Mouse (Mus musculus) olfactory bulb, adult 2 months (tissue): ENCODE data around the gene Rin2. TPM values are rescaled to one million over a fixed set of nuclear protein-coding genes. Genes with fewer than 3 reads are reported as not detected.

Experiments used
- H3K27ac ChIP-seq: fragments of 200-500 bp; 2 replicates; pipeline ENCODE4 v1.5.1; 2012; ENCODE audit warnings: low read depth, low read length; ENCODE audit not compliant: insufficient read depth
- H3K4me1 ChIP-seq: fragments of 200-500 bp; 2 replicates; pipeline ENCODE4 v1.6.1; 2012; ENCODE audit warnings: low read length; ENCODE audit not compliant: control insufficient read depth, insufficient read depth
- H3K4me3 ChIP-seq: fragments of 200-500 bp; 2 replicates; pipeline ENCODE4 v1.5.1; 2012; ENCODE audit warnings: mild to moderate bottlenecking, low read depth, low read length, moderate library complexity; ENCODE audit not compliant: insufficient read depth
- CTCF ChIP-seq: fragments of 200-500 bp; IDR thresholded peaks from 2 replicates; pipeline ENCODE4 v1.5.1; 2012; ENCODE audit warnings: low read depth, mild to moderate bottlenecking, low read length, moderate library complexity; ENCODE audit not compliant: insufficient read depth
- POLR2A ChIP-seq: fragments of 200-500 bp; IDR thresholded peaks from 2 replicates; pipeline ENCODE4 v1.6.1; 2012; ENCODE audit warnings: mild to moderate bottlenecking, low read depth, low read length, moderate library complexity; ENCODE audit not compliant: insufficient read depth
- WGBS: fragments of 180-500 bp; shearing (Covaris S2); methylation state at CpG from one replicate; pipeline ENCODE4 v1.1.7; 2018; 5-methylcytosine and 5-hydroxymethylcytosine counted together
- polyA plus RNA-seq: library from polyadenylated mRNA; stranded (reverse); fragments of >200 nt; gene quantifications from 2 replicates; pipeline ENCODE4 v1.2.4, GENCODE M21; 2012; ENCODE audit warnings: low replicate concordance; ENCODE audit not compliant: missing spikeins, insufficient read depth, insufficient read length

The Rin2 gene
- polyA plus RNA-seq, 1 experiment: not detected

GRCm38 (mm10) chr2:145835920-145836319, 160.9 kb downstream of the Rin2 start:
- Histone ChIP-seq H3K4me1 (peaks cover 7% of the 10 kb centered on the region), H3K27ac (no peak overlapping the region), H3K4me3 (no peak overlapping the region)
- TF ChIP-seq CTCF (no peak), POLR2A (no peak)
- WGBS: 92% methylated on average over 1 of the region's 1 CpGs

- WGBS: 87% methylated on average over 3 of the region's 3 CpGs
Observed at GRCm38 (mm10) chr2:145838675-145839074, 163.7 kb downstream of the Rin2 start.

DNA sequence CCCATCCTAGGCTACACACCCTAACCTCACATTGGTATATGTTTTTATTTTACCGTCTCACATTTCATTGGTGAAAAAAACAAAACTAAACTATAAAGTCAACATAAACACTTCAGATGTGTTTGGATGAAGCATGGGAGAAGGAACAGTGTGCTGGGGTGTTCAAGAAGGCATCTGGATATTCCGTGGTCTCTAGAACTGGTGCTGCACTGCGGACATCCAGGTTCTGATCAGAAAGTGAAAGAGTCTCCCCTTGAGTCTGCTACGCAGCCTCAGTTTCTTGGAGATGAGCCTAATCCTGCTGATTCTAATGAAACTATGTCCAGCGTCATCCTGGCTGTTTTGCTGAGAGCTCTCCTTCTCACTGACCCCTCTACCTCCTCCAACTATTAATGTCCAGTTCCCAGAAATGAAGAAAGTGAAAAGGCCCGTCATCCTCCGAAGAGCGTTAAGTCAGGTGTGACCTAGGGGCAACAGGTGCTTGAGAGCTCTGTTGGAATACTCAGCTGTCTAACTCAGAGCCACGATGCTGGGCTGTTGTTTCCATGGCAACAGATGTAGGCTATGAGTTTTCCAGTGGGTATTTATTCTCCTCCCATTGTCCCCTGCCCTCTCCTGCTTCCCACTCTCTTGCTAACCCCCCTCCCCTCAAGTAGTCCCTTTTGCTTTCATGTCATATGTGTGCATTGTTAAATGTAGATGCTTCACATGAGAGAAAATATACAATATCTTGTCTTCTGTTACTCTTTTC, 164.7 kb downstream of the Rin2 start:
- WGBS: 80% methylated on average over 9 of the region's 9 CpGs
- TF ChIP-seq CTCF (no peak), POLR2A (no peak)

More at GRCm38 (mm10) chr2:145838675-145839074, 163.7 kb downstream of the Rin2 start:
- H3K4me3 ChIP-seq: no peak overlapping the region
- no peaks in the 10 kb centered on the region for H3K4me1 ChIP-seq
- no peak overlapping the region for H3K27ac ChIP-seq
- TF ChIP-seq POLR2A: no peak
- TF ChIP-seq CTCF: no peak

DNA sequence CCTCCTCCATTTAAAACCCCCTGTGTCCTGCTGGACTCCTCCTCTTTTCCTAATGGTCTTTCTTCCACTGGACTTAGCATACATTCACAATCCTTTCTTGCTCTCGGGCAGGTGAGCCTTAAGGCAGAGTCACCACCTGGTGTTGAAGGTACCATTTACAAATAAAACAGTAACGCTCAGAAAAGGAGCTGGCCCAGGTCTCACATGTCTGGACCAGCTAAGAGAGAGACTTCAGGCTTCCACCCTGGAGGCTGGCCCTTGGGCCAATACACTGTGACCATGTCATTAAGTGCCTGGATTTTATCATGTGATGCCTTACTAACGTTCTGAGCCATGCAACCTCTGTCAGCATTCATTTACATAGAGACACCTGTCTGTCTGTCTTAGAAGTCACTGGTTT, 165.3 kb downstream of the Rin2 start:
- Histone ChIP-seq H3K27ac (no peak overlapping the region), H3K4me3 (no peak overlapping the region), H3K4me1 (no peaks in the 10 kb centered on the region)
- 83% methylated on average over 3 of the region's 3 CpGs for WGBS
- no peak for TF ChIP-seq POLR2A
- no peak for TF ChIP-seq CTCF

More for the DNA sequence above, 164.7 kb downstream of the Rin2 start:
- Histone ChIP-seq H3K4me1 (no peaks in the 10 kb centered on the region), H3K4me3 (no peak overlapping the region), H3K27ac (no peak overlapping the region)

DNA sequence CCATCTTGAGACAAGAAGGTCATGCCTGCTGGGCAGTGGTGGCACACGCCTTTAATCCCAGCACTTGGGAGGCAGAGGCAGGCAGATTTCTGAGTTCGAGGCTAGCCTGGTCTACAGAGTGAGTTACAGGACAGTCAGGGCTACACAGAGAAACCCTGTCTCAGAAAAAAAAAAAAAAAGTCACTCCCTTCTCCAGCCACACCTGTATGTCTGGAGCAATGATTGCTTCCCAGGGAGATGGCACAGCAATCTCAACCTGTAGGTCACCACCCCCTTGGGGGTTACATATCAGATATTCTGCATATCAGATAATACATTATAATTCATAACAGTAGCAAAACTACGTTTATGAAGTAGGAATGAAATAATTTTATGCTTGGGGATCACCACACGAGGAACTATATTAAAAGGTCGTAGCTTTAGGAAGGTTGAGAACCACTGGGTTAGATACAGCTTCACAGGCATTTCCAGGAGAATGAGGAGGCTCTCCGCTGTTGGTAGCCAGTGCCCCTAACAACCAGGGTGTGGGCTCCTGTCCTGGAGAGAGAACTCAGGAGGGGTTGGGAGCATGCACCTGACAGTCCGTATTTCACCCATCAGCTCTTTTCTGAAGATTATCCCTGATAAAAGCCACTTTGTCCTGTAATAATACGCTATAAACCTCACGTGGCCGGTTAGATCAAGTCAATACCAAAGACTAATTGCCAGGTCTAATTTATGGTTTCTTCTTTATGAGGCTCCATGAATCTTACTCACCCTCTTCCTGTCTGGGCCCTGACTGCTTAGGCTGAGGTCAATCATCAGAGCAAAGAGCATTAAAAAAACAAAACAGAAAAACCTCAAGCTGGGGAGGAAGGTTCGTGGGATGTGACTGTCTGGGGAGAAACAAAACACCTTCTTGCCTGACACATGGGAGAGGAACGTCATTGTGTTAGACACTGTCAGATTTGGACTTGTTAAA, 166.2 kb downstream of the Rin2 start:
- no peak for TF ChIP-seq POLR2A
- TF ChIP-seq CTCF: no peak
- Histone ChIP-seq H3K4me3 (no peak overlapping the region), H3K27ac (no peak overlapping the region), H3K4me1 (no peaks in the 10 kb centered on the region)
- 89% methylated on average over 12 of the region's 12 CpGs for WGBS

DNA sequence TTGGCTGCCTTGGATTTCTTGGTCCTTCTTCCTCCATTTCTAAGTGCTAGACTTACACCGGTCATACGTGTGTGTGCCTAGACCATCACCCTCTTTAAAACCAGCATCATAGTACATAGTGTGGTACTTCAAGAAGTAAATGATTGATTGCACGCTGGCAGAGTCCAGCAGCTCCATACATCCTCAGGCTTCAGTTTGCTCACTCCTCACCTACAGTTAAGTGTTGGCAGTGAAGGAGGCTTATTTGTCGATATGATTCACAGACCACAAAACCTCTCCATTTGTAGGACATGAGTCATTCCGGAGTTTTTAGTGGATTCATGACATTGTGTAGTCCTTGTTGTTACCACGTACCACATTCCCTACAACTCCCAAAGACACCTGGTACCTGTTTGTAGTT, 168.3 kb downstream of the Rin2 start:
- TF ChIP-seq CTCF (no peak), POLR2A (no peak)
- WGBS: 89% methylated on average over 6 of the region's 6 CpGs
- Histone ChIP-seq H3K4me3 (no peak overlapping the region), H3K27ac (no peak overlapping the region), H3K4me1 (no peaks in the 10 kb centered on the region)

GRCm38 (mm10) chr2:145846595-145846994, 171.6 kb downstream of the Rin2 start:
- no peak overlapping the region for H3K27ac ChIP-seq
- 98% methylated on average over 3 of the region's 3 CpGs for WGBS
- H3K4me3 ChIP-seq: no peak overlapping the region
- TF ChIP-seq POLR2A (no peak), CTCF (no peak)
- peaks cover 6% of the 10 kb centered on the region for H3K4me1 ChIP-seq

GRCm38 (mm10) chr2:145849170-145849905, 174.3 kb downstream of the Rin2 start:
- Histone ChIP-seq H3K4me1 (peaks cover 6% of the 10 kb centered on the region), H3K27ac (0 out of 2 replicates have a peak overlapping the region, but pooled peaks have one; percentile 9), H3K4me3 (no peak overlapping the region)
- 68% methylated on average over 10 of the region's 10 CpGs for WGBS
- no peak for TF ChIP-seq CTCF
- TF ChIP-seq POLR2A: no peak

- 27% methylated on average over 4 of the region's 4 CpGs for WGBS
- H3K4me1 ChIP-seq: peaks cover 6% of the 10 kb centered on the region
- TF ChIP-seq CTCF (no peak), POLR2A (no peak)
- H3K27ac ChIP-seq: peak overlapping the region; percentile 86
- H3K4me3 ChIP-seq: no peak overlapping the region
Observed at GRCm38 (mm10) chr2:145850779-145851178, 175.8 kb downstream of the Rin2 start.
